Mouse (Mus musculus) neural tube, embryonic 12.5 days (tissue): ENCODE results near the gene Mov10l1. TPM values are rescaled to one million over a fixed set of nuclear protein-coding genes. Genes with fewer than 3 reads are reported as not detected.

Source experiments
- ATAC-seq: fragments of 200-750 bp; cut with Nextera tagmentation; 2 replicates; pipeline ENCODE4 v1.8.0; 2017; ENCODE audit warnings: low read depth, mild to moderate bottlenecking, moderate TSS enrichment, moderate library complexity; ENCODE audit not compliant: low FRiP score
- H3K27ac ChIP-seq: fragments of 300-500 bp; sonication (generic); 2 replicates; pipeline ENCODE4 v1.5.1; 2016
- H3K27me3 ChIP-seq: fragments of 300-500 bp; sonication (generic); replicated peaks from 2 replicates; pipeline ENCODE4 v1.6.1; 2016; ENCODE audit warnings: mild to moderate bottlenecking
- H3K36me3 ChIP-seq: fragments of 300-500 bp; sonication (generic); 2 replicates; pipeline ENCODE4 v1.6.1; 2016; ENCODE audit warnings: mild to moderate bottlenecking
- H3K4me1 ChIP-seq: fragments of 300-500 bp; sonication (generic); 2 replicates; pipeline ENCODE4 v1.6.1; 2016
- H3K4me2 ChIP-seq: fragments of 300-500 bp; sonication (generic); replicated peaks from 2 replicates; pipeline ENCODE4 v1.6.1; 2016; ENCODE audit warnings: mild to moderate bottlenecking
- H3K4me3 ChIP-seq: fragments of 300-500 bp; sonication (generic); 2 replicates; pipeline ENCODE4 v1.5.1; 2016
- H3K9ac ChIP-seq: fragments of 300-500 bp; sonication (generic); 2 replicates; pipeline ENCODE4 v1.6.1; 2016; ENCODE audit warnings: mild to moderate bottlenecking
- H3K9me3 ChIP-seq: fragments of 300-500 bp; sonication (generic); 2 replicates; pipeline ENCODE4 v1.6.1; 2016; ENCODE audit warnings: mild to moderate bottlenecking
- WGBS: fragments of 180-500 bp; shearing (Covaris S2); methylation state at CpG from one replicate; pipeline ENCODE4 v1.1.7; 2016; 5-methylcytosine and 5-hydroxymethylcytosine counted together
- polyA plus RNA-seq: library from polyadenylated mRNA; unstranded; fragments of >200 nt; fragmentation: Nextera tagmentation; extraction: Ambion mirVana; gene quantifications from 2 replicates; pipeline ENCODE4 v1.2.1, GENCODE M21; 2016

Gene Mov10l1
- polyA plus RNA-seq, 1 experiment from 2014 or later, result not detected

- 81% methylated on average over 5 of the region's 5 CpGs for WGBS
- Histone ChIP-seq H3K4me2 (no peak overlapping the region), H3K9me3 (0 out of 2 replicates have a peak, but pooled peaks cover 7% of the 10 kb centered on the region)
These were observed 61.7 kb downstream of the Mov10l1 start for GRCm38 (mm10) chr15:89044381-89044780.

GRCm38 (mm10) chr15:89046356-89046755 is 63.6 kb downstream of the Mov10l1 start:
- Histone ChIP-seq H3K4me2 (no peak overlapping the region), H3K4me3 (no peak overlapping the region), H3K4me1 (no peaks in the 10 kb centered on the region), H3K9me3 (0 out of 2 replicates have a peak, but pooled peaks cover 7% of the 10 kb centered on the region), H3K36me3 (no peaks in the 10 kb centered on the region), H3K9ac (no peak overlapping the region), H3K27me3 (no peaks in the 10 kb centered on the region), H3K27ac (no peak overlapping the region)
- 78% methylated on average over 4 of the region's 4 CpGs for WGBS
- no peak for ATAC-seq

More at GRCm38 (mm10) chr15:89044381-89044780, 61.7 kb downstream of the Mov10l1 start:
- H3K9ac ChIP-seq, result no peak overlapping the region
- ATAC-seq, result no peak
- no peaks in the 10 kb centered on the region for H3K36me3 ChIP-seq
- no peak overlapping the region for H3K27ac ChIP-seq
- no peak overlapping the region for H3K4me3 ChIP-seq
- no peaks in the 10 kb centered on the region for H3K4me1 ChIP-seq
- no peaks in the 10 kb centered on the region for H3K27me3 ChIP-seq

GRCm38 (mm10) chr15:89054666-89055065 is 72.0 kb downstream of the Mov10l1 start:
- 92% methylated on average over 7 of the region's 7 CpGs for WGBS
- Histone ChIP-seq H3K27me3 (peaks cover 23% of the 10 kb centered on the region), H3K4me2 (no peak overlapping the region), H3K9me3 (no peaks in the 10 kb centered on the region), H3K4me3 (no peak overlapping the region), H3K27ac (no peak overlapping the region), H3K9ac (no peak overlapping the region), H3K36me3 (no peaks in the 10 kb centered on the region), H3K4me1 (0 out of 2 replicates have a peak, but pooled peaks cover 5% of the 10 kb centered on the region)
- no peak for ATAC-seq

GRCm38 (mm10) chr15:89058736-89059135 is 76.0 kb downstream of the Mov10l1 start:
- Histone ChIP-seq H3K36me3 (no peaks in the 10 kb centered on the region), H3K27me3 (peaks cover 42% of the 10 kb centered on the region), H3K27ac (no peak overlapping the region), H3K4me2 (peak overlapping the region; percentile 92), H3K4me1 (peaks cover 9% of the 10 kb centered on the region; the same call in 1 of the 2 replicates), H3K9ac (peak overlapping the region; percentile 76), H3K4me3 (peak overlapping the region; percentile 80), H3K9me3 (no peaks in the 10 kb centered on the region)
- ATAC-seq, result no peak
- WGBS, result 29% methylated on average over 6 of the region's 6 CpGs

- no peaks in the 10 kb centered on the region for H3K9me3 ChIP-seq
- H3K36me3 ChIP-seq, result no peaks in the 10 kb centered on the region
- WGBS, result 2% methylated on average over 32 of the region's 57 CpGs
- H3K4me1 ChIP-seq, result peaks cover 9% of the 10 kb centered on the region; the same call in 1 of the 2 replicates
- ATAC-seq, result peak; percentile 21; the same call in 1 of the 2 replicates
- peak within 1 kb of the TSS; percentile 80 for H3K4me3 ChIP-seq
- peak within 1 kb of the TSS; percentile 92 for H3K4me2 ChIP-seq
- H3K9ac ChIP-seq, result peak within 1 kb of the TSS; percentile 76
- peaks cover 42% of the 10 kb centered on the region for H3K27me3 ChIP-seq
- H3K27ac ChIP-seq, result no peak within 1 kb of the TSS
These were observed 76.6 kb downstream of the Mov10l1 start, which contains the start of gene Panx2 for GRCm38 (mm10) chr15:89059161-89059931. Gene Panx2, plus strand, starts transcription at chr15:89059734.

GRCm38 (mm10) chr15:89060032-89060681 is 77.4 kb downstream of the Mov10l1 start:
- Histone ChIP-seq H3K4me2 (peak overlapping the region; percentile 92), H3K4me1 (peaks cover 9% of the 10 kb centered on the region; the same call in 1 of the 2 replicates), H3K36me3 (no peaks in the 10 kb centered on the region), H3K9ac (peak overlapping the region; percentile 76), H3K27me3 (peaks cover 40% of the 10 kb centered on the region), H3K9me3 (no peaks in the 10 kb centered on the region), H3K27ac (no peak overlapping the region), H3K4me3 (peak overlapping the region; percentile 80)
- peak; percentile 59 for ATAC-seq
- 2% methylated on average over 41 of the region's 48 CpGs for WGBS

- Histone ChIP-seq H3K9ac (0 out of 2 replicates have a peak overlapping the region, but pooled peaks have one; percentile 27), H3K9me3 (no peaks in the 10 kb centered on the region), H3K4me1 (peaks cover 9% of the 10 kb centered on the region; the same call in 1 of the 2 replicates), H3K27ac (no peak overlapping the region), H3K4me2 (peak overlapping the region; percentile 92), H3K27me3 (peaks cover 40% of the 10 kb centered on the region), H3K36me3 (no peaks in the 10 kb centered on the region), H3K4me3 (peak overlapping the region; percentile 80)
- 86% methylated on average over 12 of the region's 12 CpGs for WGBS
- no peak for ATAC-seq
These were observed 78.2 kb downstream of the Mov10l1 start for GRCm38 (mm10) chr15:89060811-89061460.

- WGBS, result 88% methylated on average over 6 of the region's 6 CpGs
- no peak overlapping the region for H3K9ac ChIP-seq
- no peak overlapping the region for H3K4me3 ChIP-seq
- no peaks in the 10 kb centered on the region for H3K36me3 ChIP-seq
- peaks cover 9% of the 10 kb centered on the region; the same call in 1 of the 2 replicates for H3K4me1 ChIP-seq
- H3K4me2 ChIP-seq, result no peak overlapping the region
- H3K27ac ChIP-seq, result no peak overlapping the region
- peaks cover 50% of the 10 kb centered on the region for H3K27me3 ChIP-seq
- ATAC-seq, result no peak
- no peaks in the 10 kb centered on the region for H3K9me3 ChIP-seq
These were observed 79.2 kb downstream of the Mov10l1 start for GRCm38 (mm10) chr15:89061761-89062517.

GRCm38 (mm10) chr15:89062518-89062910 is 79.8 kb downstream of the Mov10l1 start:
- Histone ChIP-seq H3K36me3 (no peaks in the 10 kb centered on the region), H3K27me3 (peaks cover 56% of the 10 kb centered on the region), H3K4me1 (peaks cover 9% of the 10 kb centered on the region; the same call in 1 of the 2 replicates), H3K9me3 (no peaks in the 10 kb centered on the region), H3K9ac (no peak overlapping the region), H3K4me2 (no peak overlapping the region), H3K4me3 (no peak overlapping the region), H3K27ac (no peak overlapping the region)
- ATAC-seq, result no peak
- 87% methylated on average over 5 of the region's 5 CpGs for whole genome bisulfite sequencing

- H3K4me1 ChIP-seq, result peaks cover 9% of the 10 kb centered on the region; the same call in 1 of the 2 replicates
- no peak overlapping the region for H3K27ac ChIP-seq
- no peaks in the 10 kb centered on the region for H3K36me3 ChIP-seq
- no peak overlapping the region for H3K4me2 ChIP-seq
- no peak overlapping the region for H3K9ac ChIP-seq
- no peak for ATAC-seq
- 81% methylated on average over 7 of the region's 7 CpGs for WGBS
- H3K27me3 ChIP-seq, result peaks cover 56% of the 10 kb centered on the region
- H3K4me3 ChIP-seq, result no peak overlapping the region
- no peaks in the 10 kb centered on the region for H3K9me3 ChIP-seq
These were observed 80.3 kb downstream of the Mov10l1 start for GRCm38 (mm10) chr15:89063001-89063400.

- H3K27ac ChIP-seq, result no peak overlapping the region
- no peak overlapping the region for H3K9ac ChIP-seq
- H3K36me3 ChIP-seq, result no peaks in the 10 kb centered on the region
- peaks cover 56% of the 10 kb centered on the region for H3K27me3 ChIP-seq
- ATAC-seq, result no peak
- H3K9me3 ChIP-seq, result no peaks in the 10 kb centered on the region
- no peak overlapping the region for H3K4me2 ChIP-seq
- no peak overlapping the region for H3K4me3 ChIP-seq
- WGBS, result 72% methylated on average over 6 of the region's 6 CpGs
- H3K4me1 ChIP-seq, result peaks cover 9% of the 10 kb centered on the region; the same call in 1 of the 2 replicates
These were observed 80.8 kb downstream of the Mov10l1 start for GRCm38 (mm10) chr15:89063536-89063935.
